Mouse (Mus musculus) heart, postnatal 14 days (tissue): ENCODE data around the gene C2cd4a. TPM values are rescaled to one million over a fixed set of nuclear protein-coding genes. Genes with fewer than 3 reads are reported as not detected.
A peak's percentile ranks its signal among the peaks of the same experiment; 100 is the strongest.

Source experiments
- DNase-seq, 2 experiments: peaks; one replicate each; pipeline ENCODE4 v3.0.0; 2021 to 2022
- intact Hi-C: fragments of 180-260 bp; cut with DNase I; formaldehyde crosslinking; loops from one replicate; pipeline ENCODE4 v1.15.1; 2025
- long read RNA-seq, 2 experiments: library from polyadenylated mRNA; stranded (forward); transcript quantifications; one replicate each; pipeline ENCODE4 v2.0.0; 2021
- total RNA-seq, 2 experiments: library from RNA; stranded (reverse); gene quantifications; 2 replicates each; pipeline ENCODE4 v1.2.3; 2021

The C2cd4a gene
- not detected for total RNA-seq
- long read RNA-seq, experiment 1: 0 reads
- long read RNA-seq, experiment 2: 0 reads

- intact Hi-C loops: no loop called here
- no peak for DNase-seq
Measured at GRCm38 (mm10) chr9:67832046-67832605, at the start of gene C2cd4a. C2cd4a (minus strand) TSS chr9:67832330.

GRCm38 (mm10) chr9:67878197-67878769 is 46.2 kb upstream of the C2cd4a start:
- DNase-seq: no peak
- intact Hi-C loops: loop anchor here (5.0 kb wide), 1 partner anchor 121 kb away; the partner anchor contains the start of gene C2cd4b

- no peak for DNase-seq
- intact Hi-C loops: loop anchor here (5.0 kb wide), 1 partner anchor 120 kb away; the partner anchor contains the start of gene C2cd4b
Measured at GRCm38 (mm10) chr9:67877081-67877718, 45.1 kb upstream of the C2cd4a start.

GRCm38 (mm10) chr9:67875337-67875736 is 43.2 kb upstream of the C2cd4a start:
- peak; percentile 19 to 55 for DNase-seq
- intact Hi-C loops: loop anchor here (1.0 to 5.0 kb wide), 2 partner anchors 47 to 118 kb away; partner anchors contain the start of gene C2cd4b

GRCm38 (mm10) chr9:67874522-67875222 is 42.5 kb upstream of the C2cd4a start:
- DNase-seq: no peak
- intact Hi-C loops: loop anchor here (1.0 to 5.0 kb wide), 2 partner anchors 46 to 117 kb away; partner anchors contain the start of gene C2cd4b

GRCm38 (mm10) chr9:67869691-67870450 is 37.7 kb upstream of the C2cd4a start:
- DNase-seq: peak in 1 of 2 experiments; percentile 6
- intact Hi-C loops: no loop called here

- intact Hi-C loops: no loop called here
- no peak for DNase-seq
Measured at GRCm38 (mm10) chr9:67867411-67867810, 35.3 kb upstream of the C2cd4a start.

GRCm38 (mm10) chr9:67865411-67865810 is 33.3 kb upstream of the C2cd4a start:
- intact Hi-C loops: no loop called here
- no peak for DNase-seq

- intact Hi-C loops: no loop called here
- no peak for DNase-seq
Measured at GRCm38 (mm10) chr9:67864011-67864410, 31.9 kb upstream of the C2cd4a start.

GRCm38 (mm10) chr9:67863332-67863731 is 31.2 kb upstream of the C2cd4a start:
- DNase-seq: no peak
- intact Hi-C loops: no loop called here

GRCm38 (mm10) chr9:67860273-67860672 is 28.1 kb upstream of the C2cd4a start:
- intact Hi-C loops: no loop called here
- no peak for DNase-seq

GRCm38 (mm10) chr9:67851150-67851549 is 19.0 kb upstream of the C2cd4a start:
- peak in 1 of 2 experiments; percentile 19 for DNase-seq
- intact Hi-C loops: no loop called here

- intact Hi-C loops: no loop called here
- DNase-seq: no peak
Measured at GRCm38 (mm10) chr9:67849846-67850245, 17.7 kb upstream of the C2cd4a start.

GRCm38 (mm10) chr9:67849397-67849796 is 17.3 kb upstream of the C2cd4a start:
- DNase-seq: no peak
- intact Hi-C loops: no loop called here

- intact Hi-C loops: no loop called here
- DNase-seq: no peak
Measured at GRCm38 (mm10) chr9:67847606-67848005, 15.5 kb upstream of the C2cd4a start.

GRCm38 (mm10) chr9:67846089-67846488 is 14.0 kb upstream of the C2cd4a start:
- no peak for DNase-seq
- intact Hi-C loops: no loop called here

GRCm38 (mm10) chr9:67845648-67846047 is 13.5 kb upstream of the C2cd4a start:
- intact Hi-C loops: no loop called here
- DNase-seq: no peak

- intact Hi-C loops: no loop called here
- DNase-seq: no peak
Measured at GRCm38 (mm10) chr9:67845012-67845411, 12.9 kb upstream of the C2cd4a start.

GRCm38 (mm10) chr9:67842797-67843196 is 10.7 kb upstream of the C2cd4a start:
- intact Hi-C loops: no loop called here
- no peak for DNase-seq
